Mouse (Mus musculus) embryo, embryonic 10 days (tissue): ENCODE data around the gene Rasgrp3.

Source experiments
- DNase-seq: peaks from one replicate; pipeline ENCODE4 v3.0.0-alpha.2; 2015; ENCODE audit warnings: low spot score

Gene Rasgrp3

DNA sequence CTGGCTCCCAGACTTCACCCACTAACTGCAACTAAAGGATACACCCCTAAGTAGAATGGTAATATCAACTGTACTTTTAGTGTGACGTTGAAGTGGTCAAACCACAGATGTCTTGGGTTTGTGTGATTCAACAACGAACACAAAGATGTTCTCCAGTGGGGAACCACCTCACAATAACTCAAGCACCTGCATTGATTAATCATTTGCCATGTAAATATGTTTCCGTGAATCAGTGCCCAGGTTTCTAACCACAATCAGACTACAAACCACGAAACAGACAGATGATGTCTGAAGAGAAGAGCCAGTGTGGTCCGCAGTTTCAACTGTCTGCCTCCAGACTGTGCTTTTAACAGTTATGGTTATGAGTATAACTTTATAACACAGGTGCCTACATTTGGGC, 69.4 kb downstream of the Rasgrp3 start:
- no peak for DNase-seq

DNA sequence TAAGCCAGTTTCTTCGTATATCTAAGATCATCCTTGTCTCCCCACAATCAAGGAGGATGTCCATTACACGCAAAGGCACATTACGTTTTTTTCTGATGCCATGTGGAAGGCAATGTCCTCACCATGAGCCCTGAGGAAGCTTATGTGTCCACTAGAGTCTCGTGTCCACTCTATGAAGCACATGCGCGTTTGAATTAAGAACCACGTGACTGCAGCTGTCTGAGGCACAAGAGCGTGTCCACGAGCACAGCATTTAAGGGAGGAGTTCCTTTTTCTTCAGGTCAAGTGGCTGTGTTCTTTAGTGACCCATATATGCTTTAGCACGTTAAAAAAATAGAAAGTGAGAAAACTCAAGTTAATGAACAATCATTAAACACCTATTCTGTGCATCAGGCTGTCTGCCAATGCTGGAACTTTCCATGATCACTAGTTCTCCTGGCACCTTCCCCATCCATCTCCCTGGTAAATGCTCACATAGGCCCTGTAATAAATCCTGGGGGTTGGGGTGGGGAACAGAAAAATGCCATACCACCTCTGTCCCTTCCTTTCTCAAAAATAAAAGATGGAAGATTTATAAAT, 70.5 kb downstream of the Rasgrp3 start:
- DNase-seq: no peak

- no peak for DNase-seq
Measured at GRCm38 (mm10) chr17:75506708-75507641, 71.3 kb downstream of the Rasgrp3 start.

DNA sequence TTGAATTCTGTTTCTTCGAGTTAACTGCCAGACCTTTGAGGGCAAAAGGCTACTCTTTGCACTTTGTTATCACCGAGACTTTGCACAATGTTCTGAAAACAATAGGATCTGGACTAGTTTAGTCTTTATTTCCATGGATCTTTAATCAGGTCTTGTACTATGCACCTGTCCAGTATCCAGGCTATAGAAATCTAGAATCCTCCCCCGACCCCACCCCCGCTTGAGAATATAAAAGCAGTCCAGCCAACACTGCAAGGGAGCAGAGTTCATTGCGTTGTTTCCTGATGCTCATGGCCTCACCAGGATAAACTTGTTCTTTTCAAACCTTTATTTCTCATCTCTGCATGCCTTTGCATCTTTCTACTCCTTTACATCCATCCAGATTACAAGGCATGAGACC, 73.6 kb downstream of the Rasgrp3 start:
- DNase-seq: no peak

DNA sequence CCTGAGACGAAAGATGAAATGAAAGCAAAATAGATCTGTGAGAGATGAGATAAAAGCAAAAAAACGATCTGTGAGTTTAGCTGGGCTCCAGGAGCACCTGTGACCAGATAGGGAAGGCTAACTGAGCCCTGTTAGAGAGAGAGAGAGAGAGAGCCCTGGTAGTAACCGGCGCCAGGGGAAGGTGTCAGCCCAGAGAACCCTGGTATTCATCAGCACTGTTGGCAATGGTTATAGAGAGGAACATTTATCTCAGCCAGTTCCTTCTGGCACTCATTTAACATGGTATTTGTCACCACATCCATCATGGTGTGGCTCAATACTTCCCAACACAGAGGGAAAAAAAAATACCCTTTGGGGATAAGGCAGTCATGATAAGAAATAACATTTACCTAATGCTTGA, 80.9 kb downstream of the Rasgrp3 start:
- DNase-seq: no peak

DNA sequence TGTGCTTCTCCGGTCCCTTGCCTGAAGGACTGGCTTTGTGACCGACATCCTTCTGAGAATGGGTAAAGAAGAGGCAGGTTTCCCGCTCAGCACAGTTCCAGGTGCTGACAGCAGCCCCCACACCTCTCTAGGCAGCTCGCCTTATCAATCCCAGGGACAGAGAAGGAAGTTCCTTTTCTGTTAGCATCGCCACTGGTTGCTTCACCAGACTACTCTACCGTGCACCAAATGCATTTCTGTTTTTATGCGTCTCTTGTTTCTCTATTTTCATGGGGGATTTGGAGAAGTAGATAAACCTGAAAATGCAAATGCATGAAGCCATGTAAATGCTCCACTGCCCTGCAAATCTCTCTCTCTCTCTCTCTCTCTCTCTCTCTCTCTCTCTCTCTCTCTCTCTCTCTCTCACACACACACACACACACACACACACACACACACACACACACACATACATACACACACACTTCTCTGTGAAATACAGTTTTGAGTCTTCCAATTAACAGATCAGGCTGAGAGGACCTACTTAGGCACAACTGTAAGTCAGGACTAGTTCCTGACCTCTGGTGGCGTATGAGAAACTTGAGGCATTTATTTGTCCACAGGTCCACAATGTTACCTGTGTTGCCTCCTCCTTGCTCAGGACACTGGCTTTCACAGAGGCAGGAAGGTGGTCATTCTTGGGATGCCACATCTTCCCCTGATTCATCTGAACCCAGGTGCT, 82.6 kb downstream of the Rasgrp3 start:
- DNase-seq: no peak

- DNase-seq: no peak
Measured at GRCm38 (mm10) chr17:75519239-75519900, 83.7 kb downstream of the Rasgrp3 start.

GRCm38 (mm10) chr17:75521236-75521842, 85.6 kb downstream of the Rasgrp3 start:
- DNase-seq: no peak

DNA sequence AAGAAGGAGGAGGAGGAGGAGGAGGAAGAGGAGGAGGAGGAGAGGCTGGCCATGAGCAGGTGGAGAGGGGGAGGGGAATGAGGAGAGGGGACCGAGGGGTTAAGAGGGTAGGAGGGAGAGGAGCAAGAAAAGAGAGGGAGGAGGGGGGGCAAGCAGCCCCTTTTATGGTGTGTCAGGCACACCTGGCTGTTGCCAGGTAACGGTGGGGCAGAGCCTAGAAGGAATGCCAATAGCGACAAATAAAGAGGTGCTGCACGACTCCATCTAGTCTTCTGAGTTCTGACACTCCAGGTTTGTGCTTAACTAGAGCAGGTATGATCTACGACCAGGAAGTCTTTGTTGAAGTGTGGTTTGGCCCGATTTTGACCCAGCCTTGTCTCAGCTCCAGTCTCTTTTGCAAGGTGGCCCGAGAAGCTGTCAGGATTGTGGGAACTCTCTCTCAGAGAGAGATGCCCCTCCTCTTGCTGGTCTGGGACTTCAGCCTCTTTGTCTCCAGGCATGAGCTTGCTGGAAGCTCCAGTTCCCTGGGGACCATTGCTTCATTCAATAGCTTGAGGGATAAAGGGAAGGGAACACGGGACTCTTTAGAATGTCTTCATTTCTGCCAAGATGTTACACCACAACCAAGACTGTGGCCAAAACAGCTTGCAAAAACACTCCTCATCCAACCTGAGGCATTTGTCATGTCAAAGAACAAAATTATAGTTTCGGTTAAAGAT, 86.8 kb downstream of the Rasgrp3 start:
- no peak for DNase-seq

GRCm38 (mm10) chr17:75523812-75524211, 88.1 kb downstream of the Rasgrp3 start:
- no peak for DNase-seq

- DNase-seq: no peak
Measured at GRCm38 (mm10) chr17:75526411-75526810, 90.7 kb downstream of the Rasgrp3 start.

GRCm38 (mm10) chr17:75529222-75529935, 93.7 kb downstream of the Rasgrp3 start:
- no peak for DNase-seq

GRCm38 (mm10) chr17:75532469-75532986, 96.8 kb downstream of the Rasgrp3 start:
- no peak for DNase-seq

DNA sequence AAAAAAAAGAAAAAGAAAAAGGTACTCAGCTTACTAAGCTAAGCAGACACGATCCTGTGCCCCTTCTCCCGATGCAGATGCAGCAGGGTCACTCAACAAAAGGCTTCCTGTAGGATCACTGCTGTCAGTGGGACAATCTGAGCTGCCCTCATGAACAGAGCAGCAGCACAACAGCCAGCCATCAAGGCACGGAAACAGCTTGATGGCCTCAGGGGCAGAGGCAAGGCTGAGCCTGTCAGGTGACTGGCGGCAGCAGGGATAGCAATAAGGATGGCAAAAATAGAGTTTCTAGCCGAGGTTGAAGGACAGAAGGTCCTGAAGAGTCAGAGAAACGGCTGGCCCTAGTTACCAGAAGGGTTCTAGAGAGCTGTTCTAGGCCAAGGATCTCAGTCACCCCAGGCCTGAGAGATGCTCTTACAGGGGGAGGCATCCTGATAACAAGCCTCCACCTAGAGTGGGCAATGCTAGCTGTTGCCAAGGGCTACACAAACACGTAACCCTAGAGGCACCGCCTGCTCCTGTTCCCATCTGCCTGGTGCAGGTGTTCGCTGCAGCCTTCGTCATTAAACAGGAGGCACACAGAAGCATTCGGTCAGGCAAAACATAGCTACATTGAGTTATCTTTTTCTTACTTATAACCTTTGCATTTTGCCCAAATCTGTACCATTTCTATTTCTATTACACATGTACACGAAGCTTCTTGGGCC, 98.8 kb downstream of the Rasgrp3 start:
- no peak for DNase-seq

DNA sequence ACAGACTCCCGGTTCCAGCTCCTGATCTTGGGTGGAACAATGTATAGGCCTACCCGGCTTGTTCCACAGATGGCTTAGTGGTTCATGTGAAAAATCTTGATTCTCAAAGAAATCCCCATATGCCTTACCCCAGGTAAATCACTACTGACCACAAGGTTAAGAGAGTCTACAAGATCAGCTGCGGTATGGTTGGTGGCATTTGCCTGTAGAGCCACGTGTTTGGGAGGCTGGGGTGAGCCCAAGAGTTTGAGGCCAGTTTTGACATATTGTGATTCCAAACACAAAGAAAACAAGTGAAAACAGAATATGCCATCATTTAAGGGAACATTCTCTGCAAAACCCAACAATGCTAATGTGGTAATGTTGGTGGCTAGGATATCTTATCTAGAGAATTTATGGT, 99.9 kb downstream of the Rasgrp3 start:
- no peak for DNase-seq

DNA sequence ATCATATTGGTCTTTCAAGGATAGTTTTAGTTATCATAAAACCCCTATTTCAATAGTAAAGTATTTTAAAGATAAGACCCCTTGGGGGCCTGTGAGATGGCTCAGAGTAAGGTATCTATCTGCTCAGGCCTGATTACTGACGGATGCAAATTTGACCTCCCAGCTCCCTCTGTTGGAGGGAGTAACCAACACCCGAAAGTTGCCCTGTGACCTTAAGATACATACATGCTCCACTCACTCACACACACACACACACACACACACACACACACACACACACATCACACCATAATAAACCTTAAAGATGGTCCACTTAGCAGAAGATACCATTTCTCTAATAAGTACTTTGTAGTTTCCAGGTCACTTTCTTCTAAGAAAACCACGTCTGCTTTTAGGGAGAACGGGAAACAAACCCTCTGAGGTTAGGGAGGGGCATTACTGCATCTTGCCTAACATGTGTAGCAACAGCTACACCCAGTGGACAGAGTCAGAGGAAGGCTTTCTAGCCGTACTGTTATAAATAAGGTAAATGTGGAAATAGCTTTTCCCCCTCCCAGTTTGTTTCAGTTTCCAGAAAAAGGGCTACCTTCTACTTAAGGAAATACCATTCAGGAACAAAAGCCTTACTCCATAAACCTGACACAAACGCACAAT, 100.8 kb downstream of the Rasgrp3 start:
- DNase-seq: peak; percentile 73

- no peak for DNase-seq
Measured at GRCm38 (mm10) chr17:75537050-75537445, 101.4 kb downstream of the Rasgrp3 start.

GRCm38 (mm10) chr17:75538431-75538830, 102.7 kb downstream of the Rasgrp3 start:
- DNase-seq: no peak

- DNase-seq: no peak
Measured at GRCm38 (mm10) chr17:75539130-75539529, 103.4 kb downstream of the Rasgrp3 start.
